Mouse (Mus musculus) embryonic facial prominence, embryonic 12.5 days (tissue): ENCODE data around the gene Dcps. TPM values are rescaled to one million over a fixed set of nuclear protein-coding genes. Genes with fewer than 3 reads are reported as not detected.

Source experiments
- ATAC-seq: fragments of 200-750 bp; cut with Nextera tagmentation; 2 replicates; pipeline ENCODE4 v1.8.0; 2017; ENCODE audit not compliant: insufficient number of reproducible peaks, insufficient read depth, low FRiP score, low TSS enrichment
- H3K27ac ChIP-seq: fragments of 300-500 bp; sonication (generic); 2 replicates; pipeline ENCODE4 v1.5.1; 2016; ENCODE audit warnings: mild to moderate bottlenecking
- H3K27me3 ChIP-seq: fragments of 300-500 bp; sonication (generic); 2 replicates; pipeline ENCODE4 v1.6.1; 2016; ENCODE audit warnings: mild to moderate bottlenecking, moderate library complexity
- H3K36me3 ChIP-seq: fragments of 300-500 bp; sonication (generic); 2 replicates; pipeline ENCODE4 v1.6.1; 2016; ENCODE audit warnings: mild to moderate bottlenecking
- H3K4me1 ChIP-seq: fragments of 300-500 bp; sonication (generic); 2 replicates; pipeline ENCODE4 v1.6.1; 2016
- H3K4me2 ChIP-seq: fragments of 300-500 bp; sonication (generic); replicated peaks from 2 replicates; pipeline ENCODE4 v1.6.1; 2016; ENCODE audit warnings: mild to moderate bottlenecking, moderate library complexity
- H3K4me3 ChIP-seq: fragments of 300-500 bp; sonication (generic); 2 replicates; pipeline ENCODE4 v1.5.1; 2016; ENCODE audit warnings: mild to moderate bottlenecking
- H3K9ac ChIP-seq: fragments of 300-500 bp; sonication (generic); 2 replicates; pipeline ENCODE4 v1.6.1; 2016; ENCODE audit warnings: mild to moderate bottlenecking, moderate library complexity
- H3K9me3 ChIP-seq: fragments of 300-500 bp; sonication (generic); 2 replicates; pipeline ENCODE4 v1.6.1; 2016; ENCODE audit warnings: mild to moderate bottlenecking, moderate library complexity
- WGBS: fragments of 180-500 bp; shearing (Covaris S2); methylation state at CpG from one replicate; pipeline ENCODE4 v1.1.7; 2016; 5-methylcytosine and 5-hydroxymethylcytosine counted together
- polyA plus RNA-seq: library from polyadenylated mRNA; unstranded; fragments of >200 nt; fragmentation: Nextera tagmentation; extraction: Ambion mirVana; gene quantifications from 2 replicates; pipeline ENCODE4 v1.2.1, GENCODE M21; 2016

Dcps gene
- 77.6 and 83.5 TPM in 2 replicates for polyA plus RNA-seq

DNA sequence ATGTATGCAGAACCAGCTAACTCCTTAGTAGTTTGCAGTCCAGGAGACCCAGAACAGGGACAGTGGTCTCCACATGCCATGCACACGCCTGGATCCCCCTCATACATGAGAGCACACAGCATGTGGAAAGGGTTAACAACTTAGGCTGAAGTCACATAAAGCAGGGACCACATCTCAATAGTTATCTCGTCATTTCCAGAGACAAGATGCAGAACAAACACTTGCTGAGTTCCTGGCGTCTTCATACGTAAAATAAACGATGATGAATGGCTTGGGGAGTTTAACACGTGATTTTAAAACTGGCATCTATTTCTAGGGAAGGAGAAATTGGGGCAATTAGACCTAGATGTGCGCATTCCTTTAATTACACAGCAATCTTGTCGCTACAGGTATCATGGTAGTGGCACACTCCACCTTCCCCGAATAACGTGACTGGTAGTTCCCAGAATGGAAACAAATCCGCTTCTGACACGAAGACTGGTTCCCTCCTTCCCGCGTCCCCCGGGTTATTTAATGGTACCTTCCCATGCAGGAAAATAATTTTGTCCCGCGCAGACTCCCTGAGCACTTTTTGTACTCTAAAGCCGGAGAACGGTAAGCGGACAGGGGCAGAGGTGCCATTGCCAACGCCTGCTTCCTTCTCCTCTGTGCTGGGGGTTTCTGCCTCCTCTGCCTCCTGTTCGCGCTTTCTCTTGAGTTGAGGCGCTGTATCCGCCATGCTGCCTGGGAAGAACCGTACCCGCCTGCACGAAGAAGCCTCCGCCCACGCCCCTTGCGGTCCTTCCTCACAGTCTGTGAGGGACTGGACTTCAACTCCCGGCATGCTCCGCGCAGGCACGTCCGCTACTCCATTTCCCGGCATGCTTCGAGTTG is at the start of gene Dcps:
Gene Dcps (minus strand): TSS at position 811 of the 873 bp plus-strand sequence.
- no peaks in the 10 kb centered on the region for H3K27me3 ChIP-seq
- peak within 1 kb of the TSS; percentile 61 for H3K9ac ChIP-seq
- peaks cover 8% of the 10 kb centered on the region; the same call in 1 of the 2 replicates for H3K4me1 ChIP-seq
- under 1% methylated on average over 38 of the region's 38 CpGs for WGBS
- ATAC-seq: peak; percentile 96
- H3K9me3 ChIP-seq: no peaks in the 10 kb centered on the region
- H3K4me2 ChIP-seq: peak within 1 kb of the TSS; percentile 74
- peak within 1 kb of the TSS; percentile 90 for H3K27ac ChIP-seq
- H3K36me3 ChIP-seq: 0 out of 2 replicates have a peak, but pooled peaks cover 5% of the 10 kb centered on the region
- peak within 1 kb of the TSS; percentile 53 for H3K4me3 ChIP-seq

GRCm38 (mm10) chr9:35223466-35223865 is 47.6 kb upstream of the Dcps start:
- H3K27ac ChIP-seq: no peak overlapping the region
- 94% methylated on average over 3 of the region's 3 CpGs for WGBS
- no peaks in the 10 kb centered on the region for H3K27me3 ChIP-seq
- H3K36me3 ChIP-seq: peaks cover 34% of the 10 kb centered on the region
- ATAC-seq: no peak
- no peak overlapping the region for H3K4me3 ChIP-seq
- no peak overlapping the region for H3K4me2 ChIP-seq
- no peak overlapping the region for H3K9ac ChIP-seq
- H3K9me3 ChIP-seq: no peaks in the 10 kb centered on the region
- H3K4me1 ChIP-seq: no peaks in the 10 kb centered on the region

GRCm38 (mm10) chr9:35217963-35218362 is 42.1 kb upstream of the Dcps start:
- Histone ChIP-seq H3K4me3 (no peak overlapping the region), H3K27ac (no peak overlapping the region), H3K36me3 (peaks cover 57% of the 10 kb centered on the region), H3K4me1 (no peaks in the 10 kb centered on the region), H3K27me3 (no peaks in the 10 kb centered on the region), H3K4me2 (no peak overlapping the region), H3K9me3 (no peaks in the 10 kb centered on the region), H3K9ac (no peak overlapping the region)
- 69% methylated on average over 1 of the region's 1 CpGs for WGBS
- ATAC-seq: no peak

- peak overlapping the region; percentile 80 for H3K9ac ChIP-seq
- H3K4me2 ChIP-seq: peak overlapping the region; percentile 80
- ATAC-seq: no peak
- H3K27ac ChIP-seq: 0 out of 2 replicates have a peak overlapping the region, but pooled peaks have one; percentile 47
- no peaks in the 10 kb centered on the region for H3K27me3 ChIP-seq
- peaks cover 55% of the 10 kb centered on the region for H3K36me3 ChIP-seq
- H3K4me1 ChIP-seq: peaks cover 16% of the 10 kb centered on the region; the same call in 1 of the 2 replicates
- no peaks in the 10 kb centered on the region for H3K9me3 ChIP-seq
- 37% methylated on average over 26 of the region's 26 CpGs for WGBS
- peak overlapping the region; percentile 71 for H3K4me3 ChIP-seq
These were observed 36.0 kb upstream of the Dcps start for GRCm38 (mm10) chr9:35211573-35212511.

DNA sequence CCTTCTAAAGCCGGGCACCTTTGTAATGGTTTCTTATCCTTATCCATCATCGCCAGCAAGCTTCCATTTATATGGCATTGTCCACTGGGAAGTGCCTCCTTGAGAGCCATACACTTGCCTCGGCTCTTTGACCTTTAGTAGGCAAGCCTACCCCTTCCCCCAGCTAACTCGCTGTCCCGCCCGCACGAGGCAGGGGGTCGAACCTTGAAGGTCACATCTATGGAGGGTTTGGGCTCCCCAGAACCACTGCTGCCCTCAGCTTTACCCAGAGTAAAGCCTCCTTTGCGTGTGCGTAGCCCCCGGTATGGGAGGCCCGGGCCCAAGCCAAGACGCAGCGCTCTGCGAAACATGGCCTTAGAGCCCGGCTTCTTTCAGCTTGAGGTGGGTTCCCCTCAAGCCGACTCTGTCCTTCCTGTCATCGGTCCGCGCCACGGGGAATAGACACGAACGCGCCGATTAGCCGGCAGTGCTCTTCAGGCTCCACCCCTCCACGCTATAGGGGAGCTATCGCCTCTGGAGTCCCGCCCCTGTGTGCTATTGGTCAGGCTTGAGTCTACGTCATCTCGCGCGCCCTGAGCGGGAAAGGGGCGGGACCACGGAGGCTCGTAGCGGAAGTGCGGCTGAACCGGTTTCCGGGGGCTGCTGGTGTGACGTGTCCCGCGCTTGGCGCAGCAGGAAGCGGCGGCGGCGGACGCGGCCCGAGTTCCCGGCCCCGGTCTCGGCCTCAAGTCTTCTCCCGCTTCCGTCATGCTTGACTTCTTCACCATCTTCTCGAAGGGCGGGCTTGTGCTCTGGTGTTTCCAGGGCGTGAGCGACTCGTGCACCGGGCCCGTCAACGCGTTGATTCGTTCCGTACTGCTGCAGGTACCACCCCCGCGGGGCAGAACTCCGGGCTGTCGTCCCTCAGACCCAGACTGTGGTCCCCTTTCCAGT is 34.9 kb upstream of the Dcps start, which contains the start of gene Foxred1:
Gene Foxred1 (minus strand): TSS at position 514 of the 933 bp plus-strand sequence.
- no peaks in the 10 kb centered on the region for H3K9me3 ChIP-seq
- peak within 1 kb of the TSS; percentile 80 for H3K4me2 ChIP-seq
- H3K9ac ChIP-seq: peak within 1 kb of the TSS; percentile 80
- peak within 1 kb of the TSS; percentile 83 for H3K27ac ChIP-seq
- peaks cover 16% of the 10 kb centered on the region; the same call in 1 of the 2 replicates for H3K4me1 ChIP-seq
- H3K27me3 ChIP-seq: no peaks in the 10 kb centered on the region
- H3K4me3 ChIP-seq: peak within 1 kb of the TSS; percentile 71
- ATAC-seq: peak; percentile 100
- 1% methylated on average over 72 of the region's 72 CpGs for WGBS
- H3K36me3 ChIP-seq: peaks cover 57% of the 10 kb centered on the region

DNA sequence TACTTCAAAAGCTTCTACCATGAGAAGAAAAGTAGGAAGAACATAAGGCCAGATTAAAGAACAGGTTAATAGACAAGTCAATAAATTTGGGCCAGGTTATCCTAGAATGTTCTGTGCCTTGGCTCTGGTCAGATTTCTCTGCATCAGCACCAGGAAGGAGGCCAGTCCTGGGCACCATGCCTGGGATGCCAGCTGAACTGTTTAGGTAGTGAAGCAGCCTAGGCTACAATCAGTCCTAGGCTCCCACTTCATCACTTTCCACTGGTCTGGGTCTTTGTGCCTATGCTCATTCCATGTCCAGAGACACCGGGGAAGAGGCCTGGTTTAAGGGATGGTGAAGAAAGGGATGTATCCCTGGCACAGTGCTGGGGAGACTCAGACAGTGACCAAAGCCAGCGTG is 28.6 kb upstream of the Dcps start:
- Histone ChIP-seq H3K4me1 (peaks cover 7% of the 10 kb centered on the region; the same call in 1 of the 2 replicates), H3K4me3 (no peak overlapping the region), H3K36me3 (peaks cover 41% of the 10 kb centered on the region), H3K27ac (no peak overlapping the region), H3K27me3 (no peaks in the 10 kb centered on the region), H3K9me3 (no peaks in the 10 kb centered on the region), H3K9ac (no peak overlapping the region), H3K4me2 (no peak overlapping the region)
- 95% methylated on average over 2 of the region's 2 CpGs for WGBS
- no peak for ATAC-seq

- Histone ChIP-seq H3K36me3 (peaks cover 41% of the 10 kb centered on the region), H3K4me1 (peaks cover 7% of the 10 kb centered on the region; the same call in 1 of the 2 replicates), H3K4me3 (no peak overlapping the region), H3K27ac (no peak overlapping the region), H3K27me3 (no peaks in the 10 kb centered on the region), H3K9me3 (no peaks in the 10 kb centered on the region), H3K9ac (no peak overlapping the region), H3K4me2 (no peak overlapping the region)
- 70% methylated on average over 3 of the region's 3 CpGs for WGBS
- ATAC-seq: no peak
These were observed 27.7 kb upstream of the Dcps start for GRCm38 (mm10) chr9:35203536-35203935.

GRCm38 (mm10) chr9:35200529-35201060 is 24.7 kb upstream of the Dcps start:
- peak overlapping the region; percentile 65 for H3K4me3 ChIP-seq
- peaks cover 13% of the 10 kb centered on the region for H3K36me3 ChIP-seq
- H3K9me3 ChIP-seq: no peaks in the 10 kb centered on the region
- peaks cover 7% of the 10 kb centered on the region; the same call in 1 of the 2 replicates for H3K4me1 ChIP-seq
- no peak for ATAC-seq
- H3K4me2 ChIP-seq: peak overlapping the region; percentile 73
- WGBS: 69% methylated on average over 9 of the region's 9 CpGs
- H3K27me3 ChIP-seq: no peaks in the 10 kb centered on the region
- no peak overlapping the region for H3K9ac ChIP-seq
- no peak overlapping the region for H3K27ac ChIP-seq

- Histone ChIP-seq H3K4me1 (peaks cover 7% of the 10 kb centered on the region; the same call in 1 of the 2 replicates), H3K9me3 (no peaks in the 10 kb centered on the region), H3K9ac (peak within 1 kb of the TSS; percentile 78), H3K27ac (peak within 1 kb of the TSS; percentile 46; the same call in 1 of the 2 replicates), H3K4me3 (peak within 1 kb of the TSS; percentile 65), H3K27me3 (no peaks in the 10 kb centered on the region), H3K36me3 (peaks cover 6% of the 10 kb centered on the region), H3K4me2 (peak within 1 kb of the TSS; percentile 73)
- under 1% methylated on average over 44 of the region's 44 CpGs for WGBS
- peak; percentile 92 for ATAC-seq
These were observed 24.1 kb upstream of the Dcps start, which contains the start of the genes Srpr and Tirap for GRCm38 (mm10) chr9:35199772-35200471. Gene Srpr (plus strand): TSS chr9:35200175. Gene Tirap (minus strand): TSS chr9:35200291.
